Mouse (Mus musculus): ENCODE results near the gene Ap2m1. TPM values are rescaled to one million over a fixed set of nuclear protein-coding genes. Genes with fewer than 3 reads are reported as not detected.
A peak's percentile ranks its signal among the peaks of the same experiment; 100 is the strongest.

Ap2m1 gene
- polyA plus RNA-seq, 1 experiment from 2014 or later = 332 TPM

- DNase-seq (ENCODE audit: low spot score) = no peak
- TF ChIP-seq CTCF (IDR thresholded peaks at IDR 0.05; ENCODE audit: low read depth) (no peak), EP300 (optimal IDR thresholded peaks at IDR 0.05) (no peak)
Measured at GRCm38 (mm10) chr16:20536081-20536665, 895 bp downstream of the Ap2m1 start.

GRCm38 (mm10) chr16:20537071-20537471 lies 1.8 kb downstream of the Ap2m1 start:
- peak overlapping the region; percentile 66 for H3K27ac ChIP-seq (replicated peaks)
- peak; percentile 43 for TF ChIP-seq CTCF (IDR thresholded peaks at IDR 0.05; ENCODE audit: low read depth)
- no peak for TF ChIP-seq EP300 (optimal IDR thresholded peaks at IDR 0.05)
- no peaks in the 10 kb centered on the region; the same call in 1 of the 2 replicates for H3K4me1 ChIP-seq (replicated peaks; ENCODE audit: control insufficient read depth, insufficient read depth)
- peaks cover 14% of the 10 kb centered on the region for H3K36me3 ChIP-seq (ENCODE audit: control insufficient read depth, insufficient read depth, low read length)
- H3K9ac ChIP-seq (ENCODE audit: low read length) = peak overlapping the region; percentile 35; the same call in 1 of the 2 replicates
- peak; percentile 5; the same call in 1 of the 2 replicates for ATAC-seq (ENCODE audit: low FRiP score, low TSS enrichment)
- H3K4me2 ChIP-seq (replicated peaks; ENCODE audit: low read depth) = peak overlapping the region; percentile 76
- H3K4me3 ChIP-seq (ENCODE audit: low read depth, low read length) = peak overlapping the region; percentile 5
- peak; percentile 55 for DNase-seq (ENCODE audit: low spot score)
- WGBS = 17% methylated on average over 5 of the region's 5 CpGs
- H3K9me3 ChIP-seq (ENCODE audit: control insufficient read depth, low read length) = no peaks in the 10 kb centered on the region
- no peaks in the 10 kb centered on the region for H3K27me3 ChIP-seq (ENCODE audit: control insufficient read depth, insufficient read depth, low read length)

More at GRCm38 (mm10) chr16:20536081-20536665, 895 bp downstream of the Ap2m1 start:
- peak overlapping the region; percentile 91 for H3K9ac ChIP-seq (ENCODE audit: low read length)
- peak overlapping the region; percentile 76 for H3K4me2 ChIP-seq (replicated peaks; ENCODE audit: low read depth)
- no peaks in the 10 kb centered on the region for H3K9me3 ChIP-seq (ENCODE audit: control insufficient read depth, low read length)
- peak overlapping the region; percentile 78 for H3K4me3 ChIP-seq (ENCODE audit: low read depth, low read length)
- H3K36me3 ChIP-seq (ENCODE audit: control insufficient read depth, insufficient read depth, low read length) = peaks cover 15% of the 10 kb centered on the region
- no peaks in the 10 kb centered on the region; the same call in 1 of the 2 replicates for H3K4me1 ChIP-seq (replicated peaks; ENCODE audit: control insufficient read depth, insufficient read depth)
- no peak for ATAC-seq (ENCODE audit: low FRiP score, low TSS enrichment)
- H3K27me3 ChIP-seq (ENCODE audit: control insufficient read depth, insufficient read depth, low read length) = no peaks in the 10 kb centered on the region
- H3K27ac ChIP-seq (replicated peaks) = peak overlapping the region; percentile 95; the same call in 1 of the 2 replicates
- 19% methylated on average over 9 of the region's 9 CpGs for WGBS

- no peak for ATAC-seq (ENCODE audit: low FRiP score, low TSS enrichment)
- peaks cover 14% of the 10 kb centered on the region for H3K36me3 ChIP-seq (ENCODE audit: control insufficient read depth, insufficient read depth, low read length)
- peak overlapping the region; percentile 5 for H3K4me3 ChIP-seq (ENCODE audit: low read depth, low read length)
- peak overlapping the region; percentile 66 for H3K27ac ChIP-seq (replicated peaks)
- H3K9me3 ChIP-seq (ENCODE audit: control insufficient read depth, low read length) = no peaks in the 10 kb centered on the region
- no peak for TF ChIP-seq CTCF (IDR thresholded peaks at IDR 0.05; ENCODE audit: low read depth)
- TF ChIP-seq EP300 (optimal IDR thresholded peaks at IDR 0.05) = no peak
- peak overlapping the region; percentile 38; the same call in 1 of the 2 replicates for H3K9ac ChIP-seq (ENCODE audit: low read length)
- 35% methylated on average over 6 of the region's 6 CpGs for WGBS
- H3K27me3 ChIP-seq (ENCODE audit: control insufficient read depth, insufficient read depth, low read length) = no peaks in the 10 kb centered on the region
- no peak for DNase-seq (ENCODE audit: low spot score)
- H3K4me2 ChIP-seq (replicated peaks; ENCODE audit: low read depth) = peak overlapping the region; percentile 76
- no peaks in the 10 kb centered on the region; the same call in 1 of the 2 replicates for H3K4me1 ChIP-seq (replicated peaks; ENCODE audit: control insufficient read depth, insufficient read depth)
Measured at GRCm38 (mm10) chr16:20537601-20538320, 2.5 kb downstream of the Ap2m1 start.

- 70% methylated on average over 3 of the region's 3 CpGs for WGBS
- Histone ChIP-seq H3K4me3 (ENCODE audit: low read depth, low read length) (no peak overlapping the region), H3K4me1 (replicated peaks; ENCODE audit: control insufficient read depth, insufficient read depth) (no peaks in the 10 kb centered on the region; the same call in 1 of the 2 replicates), H3K9me3 (ENCODE audit: control insufficient read depth, low read length) (no peaks in the 10 kb centered on the region), H3K4me2 (replicated peaks; ENCODE audit: low read depth) (no peak overlapping the region), H3K9ac (ENCODE audit: low read length) (no peak overlapping the region), H3K27me3 (ENCODE audit: control insufficient read depth, insufficient read depth, low read length) (no peaks in the 10 kb centered on the region), H3K36me3 (ENCODE audit: control insufficient read depth, insufficient read depth, low read length) (peaks cover 14% of the 10 kb centered on the region), H3K27ac (replicated peaks) (no peak overlapping the region)
- DNase-seq (ENCODE audit: low spot score) = no peak
- ATAC-seq (ENCODE audit: low FRiP score, low TSS enrichment) = no peak
- no peak for TF ChIP-seq CTCF (IDR thresholded peaks at IDR 0.05; ENCODE audit: low read depth)
- TF ChIP-seq EP300 (optimal IDR thresholded peaks at IDR 0.05) = no peak
Measured at GRCm38 (mm10) chr16:20539649-20540048, 4.4 kb downstream of the Ap2m1 start.

- 72% methylated on average over 4 of the region's 4 CpGs for WGBS
- TF ChIP-seq CTCF (IDR thresholded peaks at IDR 0.05; ENCODE audit: low read depth) = no peak
- TF ChIP-seq EP300 (optimal IDR thresholded peaks at IDR 0.05) = no peak
- Histone ChIP-seq H3K36me3 (ENCODE audit: control insufficient read depth, insufficient read depth, low read length) (peaks cover 19% of the 10 kb centered on the region), H3K4me3 (ENCODE audit: low read depth, low read length) (no peak overlapping the region), H3K4me1 (replicated peaks; ENCODE audit: control insufficient read depth, insufficient read depth) (no peaks in the 10 kb centered on the region; the same call in 1 of the 2 replicates), H3K27me3 (ENCODE audit: control insufficient read depth, insufficient read depth, low read length) (no peaks in the 10 kb centered on the region), H3K4me2 (replicated peaks; ENCODE audit: low read depth) (no peak overlapping the region), H3K9ac (ENCODE audit: low read length) (no peak overlapping the region), H3K9me3 (ENCODE audit: control insufficient read depth, low read length) (no peaks in the 10 kb centered on the region), H3K27ac (replicated peaks) (peak overlapping the region; percentile 45; the same call in 1 of the 2 replicates)
- DNase-seq (ENCODE audit: low spot score) = peak; percentile 52
- ATAC-seq (ENCODE audit: low FRiP score, low TSS enrichment) = peak; percentile 55; the same call in 1 of the 2 replicates
Measured at GRCm38 (mm10) chr16:20540438-20540837, 5.2 kb downstream of the Ap2m1 start.

All from stomach, postnatal 0 days (tissue).